Mouse (Mus musculus) left cerebral cortex, adult 11 months (tissue): Measurements from ENCODE around the gene Pithd1.
"Not testable (repeated sequence)": the region's sequence is repeated elsewhere in the genome, so short reads cannot be mapped to it uniquely, and the experiment has no call there.

Experiments used
- DNase-seq: peaks from one replicate; pipeline ENCODE4 v3.0.0; 2022; ENCODE audit warnings: low spot score

Gene Pithd1

DNA sequence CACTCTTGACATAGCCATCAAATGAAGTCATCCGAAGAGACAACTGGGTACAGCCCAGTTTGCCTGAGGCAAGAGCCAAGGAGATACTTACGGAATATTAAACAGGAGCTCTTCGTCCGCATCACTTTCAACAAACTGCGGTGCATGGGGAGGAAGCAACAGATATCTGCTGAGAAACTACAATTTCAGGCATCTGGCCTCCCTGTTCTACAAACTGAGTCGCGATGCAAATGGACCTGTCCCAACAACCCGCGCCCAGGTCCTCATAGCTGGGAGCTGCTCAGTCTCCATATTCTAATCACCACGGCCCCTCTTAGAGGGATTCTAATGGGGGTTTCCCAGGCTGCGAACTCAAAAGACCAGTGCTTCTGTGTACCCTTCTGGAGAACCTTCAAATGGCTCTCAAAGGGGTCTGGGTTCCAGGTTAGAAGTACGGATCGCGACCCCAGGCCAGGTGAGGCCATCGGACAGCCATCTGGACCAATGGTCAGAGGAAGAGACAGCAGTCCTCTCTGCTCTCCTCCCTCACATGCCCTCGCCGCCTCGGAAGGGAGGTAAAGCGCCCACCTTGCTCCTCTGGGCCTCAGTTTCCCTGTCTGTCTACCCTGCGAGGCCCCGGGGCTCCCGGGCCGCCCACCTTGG, 642 bp downstream of the Pithd1 start:
- DNase-seq: no peak

DNA sequence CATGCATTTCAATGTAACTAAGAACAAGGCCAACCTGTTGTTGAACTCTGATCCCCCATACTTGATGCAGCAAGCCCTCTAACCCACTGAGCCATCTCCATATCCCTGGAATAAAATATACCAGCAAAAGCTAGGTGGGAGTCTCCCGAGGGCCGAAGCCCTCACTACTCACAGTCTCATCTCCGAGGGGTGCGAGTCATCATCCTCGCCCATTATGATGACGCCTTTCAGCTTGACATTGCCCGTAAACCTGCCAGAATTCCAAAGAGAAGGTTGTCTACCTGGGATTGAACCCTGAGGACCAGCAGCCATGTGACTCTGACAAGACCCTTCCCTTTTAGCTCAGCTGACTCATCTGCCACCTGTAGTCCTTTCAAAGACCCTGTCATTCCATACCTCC, 1.3 kb downstream of the Pithd1 start:
- DNase-seq: no peak

DNA sequence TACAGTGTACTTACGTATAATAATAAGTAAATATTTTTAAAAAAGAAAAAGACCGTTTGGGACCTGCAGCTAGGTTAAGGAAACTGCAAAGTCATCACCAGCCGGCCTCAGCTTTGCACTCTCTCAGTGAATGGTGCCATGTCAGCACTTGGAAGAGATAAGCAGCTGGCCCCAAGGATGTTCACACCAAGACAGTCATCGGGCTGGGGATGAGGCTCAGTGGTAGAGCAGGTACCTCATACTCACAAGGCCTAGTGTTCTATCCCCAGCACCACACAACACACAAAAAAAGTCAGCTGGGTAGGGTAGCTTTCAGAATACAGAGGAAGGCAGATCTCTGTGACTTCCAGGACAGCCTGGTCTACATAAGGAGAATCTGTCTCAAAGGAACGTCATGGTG, 1.9 kb downstream of the Pithd1 start:
- DNase-seq: no peak

DNA sequence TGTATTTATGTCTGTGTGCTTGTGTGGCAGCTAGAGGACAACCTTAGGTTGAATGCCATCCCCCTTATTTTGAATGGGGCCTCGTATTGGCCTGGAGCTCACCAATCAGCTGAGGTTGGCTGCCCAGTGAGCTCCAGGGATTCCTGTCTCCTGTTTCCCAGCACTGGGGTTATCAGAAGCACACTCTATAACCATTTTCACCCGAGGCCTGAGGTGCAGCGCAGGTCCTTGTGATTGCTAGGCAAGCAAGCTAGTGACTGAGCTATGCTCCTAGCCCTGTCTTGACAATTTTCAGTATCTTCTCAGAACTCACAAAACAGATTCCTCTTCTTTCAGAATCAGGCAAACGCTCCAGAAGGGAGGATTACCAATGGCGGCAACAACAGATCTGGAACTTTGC, 2.5 kb downstream of the Pithd1 start:
- no peak for DNase-seq

DNA sequence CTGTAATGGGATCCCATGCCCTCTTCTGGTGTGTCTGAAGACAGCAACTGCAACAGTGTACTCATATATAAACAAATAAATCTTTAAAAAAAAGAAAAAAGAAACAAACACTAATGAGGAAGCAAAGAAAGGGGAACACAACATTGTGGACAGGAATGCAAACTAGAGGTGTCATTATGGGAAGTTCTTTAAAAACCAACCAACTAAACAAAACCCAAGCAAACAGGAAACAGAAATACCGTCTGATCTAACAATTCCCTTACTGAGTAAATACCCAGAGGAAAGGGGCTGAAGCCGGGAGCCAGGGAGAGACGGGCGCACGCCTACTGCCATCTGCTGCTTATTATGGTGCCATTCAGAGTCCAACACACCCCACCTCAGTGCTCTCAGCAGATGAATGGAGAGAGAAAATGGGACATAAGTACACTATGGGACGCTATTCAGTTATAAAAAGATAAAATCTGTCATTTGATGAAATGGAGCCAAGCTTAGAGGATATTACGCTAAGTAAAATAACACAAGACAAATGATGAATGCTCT, 5.5 kb downstream of the Pithd1 start:
- DNase-seq: no peak

DNA sequence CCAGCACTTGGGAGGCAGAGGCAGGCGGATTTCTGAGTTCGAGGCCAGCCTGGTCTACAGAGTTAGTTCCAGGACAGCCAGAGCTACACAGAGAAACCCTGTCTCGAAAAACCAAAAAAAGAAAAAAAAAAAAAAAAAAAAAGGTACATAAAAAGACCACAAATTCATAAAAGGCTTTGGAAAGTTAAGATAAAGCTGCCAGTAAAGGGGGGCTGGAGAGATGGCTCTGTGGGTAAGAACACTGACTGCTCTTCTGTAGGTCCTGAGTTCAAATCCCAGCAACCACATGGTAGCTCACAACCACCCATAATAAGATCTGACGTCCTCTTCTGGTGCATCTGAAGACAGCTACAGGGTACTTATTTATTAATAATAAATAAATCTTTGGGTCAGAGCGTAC, 6.8 kb downstream of the Pithd1 start:
- not testable (repeated sequence) for DNase-seq

DNA sequence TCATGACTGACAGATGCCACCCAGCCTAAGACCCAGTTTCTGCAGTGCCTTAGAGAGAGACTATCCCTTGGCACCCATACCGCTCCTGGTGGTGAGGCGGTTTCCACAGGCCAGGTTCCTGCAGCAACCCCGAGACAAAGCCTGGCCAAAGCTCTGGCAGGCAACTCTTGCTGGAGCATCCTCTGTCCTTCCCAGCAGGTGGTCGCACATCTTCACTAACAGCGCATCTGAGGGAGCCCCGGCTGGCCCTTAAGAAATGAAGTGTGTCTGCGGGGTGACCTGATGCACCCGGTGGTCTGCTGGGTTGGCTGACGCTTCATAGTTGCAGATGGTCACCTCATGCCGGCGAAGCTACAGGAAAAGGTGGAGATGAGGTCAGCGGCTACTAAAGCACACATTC, 10.9 kb downstream of the Pithd1 start:
- no peak for DNase-seq

DNA sequence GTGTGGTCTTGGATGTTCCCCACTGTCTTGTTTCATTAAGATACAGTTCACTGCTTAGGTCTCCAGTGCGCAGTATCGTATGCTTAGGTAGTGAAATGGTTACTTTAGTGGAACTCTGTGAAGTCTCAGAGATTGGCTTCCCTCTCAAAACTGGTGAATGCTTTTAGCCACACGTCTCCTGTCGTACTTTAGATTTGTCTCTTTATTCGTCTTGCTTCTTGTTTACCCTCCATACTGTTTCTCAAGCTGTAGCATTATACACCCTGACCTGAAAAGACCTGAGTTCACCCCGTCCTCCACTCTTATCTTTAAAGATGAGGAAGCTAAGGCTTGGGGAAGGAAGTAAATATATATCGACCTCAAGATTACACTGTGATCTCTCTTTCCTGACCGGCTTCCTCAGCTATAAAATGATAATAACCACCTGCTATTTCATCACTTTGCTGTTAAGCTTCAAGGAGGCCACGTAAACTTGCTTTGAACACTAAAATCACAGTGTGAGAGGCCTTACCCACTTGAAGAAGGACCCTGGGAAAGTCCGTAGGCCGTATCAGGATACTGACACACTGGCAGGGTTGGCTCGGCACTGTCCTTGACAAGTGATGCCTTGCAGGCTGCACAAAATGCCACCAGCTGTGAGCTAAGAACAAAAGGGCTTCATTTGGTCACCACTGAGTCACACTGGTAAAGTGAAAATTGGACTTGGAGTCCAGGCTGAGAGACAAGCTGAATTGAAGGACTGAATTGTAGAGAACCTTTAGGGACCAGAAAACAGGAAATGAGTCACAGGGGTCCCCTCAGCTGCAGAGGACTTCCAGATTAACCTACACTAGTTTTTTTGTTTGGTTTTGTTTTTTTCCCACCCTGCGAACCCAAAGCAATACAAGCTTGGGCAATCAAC, 13.9 kb downstream of the Pithd1 start:
- DNase-seq: no peak

DNA sequence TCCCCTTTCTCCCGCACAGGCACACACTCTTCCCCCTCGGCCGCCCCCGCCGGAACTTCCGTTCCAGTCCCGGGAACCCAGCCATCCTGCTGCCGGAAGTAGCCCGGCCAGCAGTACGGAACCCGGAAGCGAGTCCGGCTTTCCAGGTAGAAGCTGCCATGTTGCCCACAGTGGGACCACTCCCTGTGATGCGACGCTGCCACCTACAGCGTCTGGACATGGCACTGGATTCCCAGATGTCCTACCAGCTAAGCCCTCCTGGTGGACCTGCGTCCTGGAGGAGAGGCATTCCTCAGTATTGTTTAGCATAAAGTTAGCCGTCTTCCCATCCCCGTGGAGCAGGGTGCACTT, 14.5 kb downstream of the Pithd1 start, which contains the start of gene Lypla2:
Gene Lypla2, minus strand, starts transcription at position 71 of the 351 bp plus-strand sequence.
- peak; percentile 77 for DNase-seq

DNA sequence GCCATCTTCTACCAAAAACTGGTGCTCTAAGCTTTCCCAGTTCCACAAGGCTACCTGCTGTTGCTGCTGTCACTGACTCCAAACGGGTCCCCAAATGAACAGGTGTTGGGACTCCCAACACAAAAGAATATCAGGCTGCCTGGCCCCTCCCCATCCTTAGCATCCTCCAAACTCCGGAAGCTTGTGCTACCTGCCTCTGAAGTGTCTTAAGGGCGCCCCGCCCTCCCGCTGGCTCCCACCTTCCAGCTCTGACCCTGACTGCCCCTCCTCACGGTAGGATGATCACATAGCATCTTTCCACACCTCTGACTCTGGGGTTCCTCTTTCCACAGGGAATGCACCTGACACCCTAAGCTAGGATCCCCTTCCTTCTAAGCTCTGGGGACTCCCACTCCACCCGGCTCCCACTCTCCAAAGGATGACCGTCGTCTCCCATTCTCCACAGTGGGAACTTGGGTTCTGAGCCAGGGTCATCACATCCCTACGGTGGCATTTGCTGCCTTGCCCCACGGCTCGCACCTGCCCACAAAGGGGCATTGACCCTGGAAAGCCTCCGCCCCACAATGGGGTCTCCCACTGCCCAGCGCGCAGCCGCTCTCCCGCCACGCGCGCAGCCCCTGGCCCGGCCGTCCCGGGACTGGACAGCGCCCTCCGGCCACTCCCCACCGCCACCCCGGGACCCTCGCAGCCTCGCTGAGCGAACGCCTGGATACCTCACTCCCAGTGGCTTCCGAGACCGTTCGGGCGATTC, 15.1 kb downstream of the Pithd1 start:
- no peak for DNase-seq

DNA sequence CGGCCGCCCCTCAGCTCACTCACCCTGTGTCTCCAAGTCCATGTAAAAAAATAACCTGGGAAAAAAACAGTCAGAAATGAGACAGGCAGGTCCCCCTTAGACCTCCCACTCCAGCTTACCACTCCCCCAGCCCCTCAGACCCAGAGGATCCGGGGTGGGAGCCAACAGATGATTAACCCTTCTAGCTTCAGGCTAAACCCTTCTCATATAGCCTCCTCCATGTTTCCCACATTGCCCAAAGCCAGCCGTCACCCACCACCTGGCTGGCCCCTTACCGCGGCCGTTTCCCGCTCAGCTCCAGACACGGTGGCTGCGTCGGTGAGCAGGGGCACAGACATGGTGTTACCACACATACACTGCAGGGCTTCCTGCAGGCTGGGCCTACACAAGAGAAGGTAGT, 16.5 kb downstream of the Pithd1 start:
- DNase-seq: no peak

DNA sequence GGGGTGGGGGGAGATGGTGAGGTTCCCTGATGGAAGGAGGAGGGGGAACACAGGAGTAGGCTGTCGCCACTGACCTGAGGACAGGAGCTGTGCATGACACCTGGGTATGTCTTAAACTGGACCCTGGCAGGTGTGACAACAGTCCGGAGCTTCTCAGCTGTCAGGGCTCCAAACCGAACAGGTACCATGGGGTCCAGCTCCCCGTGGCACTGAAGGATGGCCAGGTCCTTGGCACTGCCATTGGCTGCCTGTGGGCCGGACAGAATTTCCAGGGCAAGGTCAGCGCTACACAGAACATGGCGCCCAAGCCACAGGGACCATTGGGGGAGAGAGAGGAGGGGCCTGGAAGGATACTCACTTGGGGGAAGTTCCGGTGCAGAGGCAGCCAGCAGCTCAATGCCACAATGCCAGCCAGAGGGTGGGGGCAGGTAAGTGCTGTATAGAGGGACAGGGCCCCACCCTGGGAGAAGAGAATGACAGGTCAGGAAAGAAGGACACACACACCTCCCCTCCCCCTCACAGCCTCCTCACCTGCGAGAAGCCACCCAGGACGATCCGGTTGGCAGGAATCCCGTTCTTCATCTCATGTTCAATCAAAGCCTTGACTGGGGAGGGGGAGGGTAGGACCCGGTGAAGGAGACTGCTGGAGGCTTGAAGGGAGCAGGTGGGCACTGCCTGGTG, 17.9 kb downstream of the Pithd1 start:
- no peak for DNase-seq

DNA sequence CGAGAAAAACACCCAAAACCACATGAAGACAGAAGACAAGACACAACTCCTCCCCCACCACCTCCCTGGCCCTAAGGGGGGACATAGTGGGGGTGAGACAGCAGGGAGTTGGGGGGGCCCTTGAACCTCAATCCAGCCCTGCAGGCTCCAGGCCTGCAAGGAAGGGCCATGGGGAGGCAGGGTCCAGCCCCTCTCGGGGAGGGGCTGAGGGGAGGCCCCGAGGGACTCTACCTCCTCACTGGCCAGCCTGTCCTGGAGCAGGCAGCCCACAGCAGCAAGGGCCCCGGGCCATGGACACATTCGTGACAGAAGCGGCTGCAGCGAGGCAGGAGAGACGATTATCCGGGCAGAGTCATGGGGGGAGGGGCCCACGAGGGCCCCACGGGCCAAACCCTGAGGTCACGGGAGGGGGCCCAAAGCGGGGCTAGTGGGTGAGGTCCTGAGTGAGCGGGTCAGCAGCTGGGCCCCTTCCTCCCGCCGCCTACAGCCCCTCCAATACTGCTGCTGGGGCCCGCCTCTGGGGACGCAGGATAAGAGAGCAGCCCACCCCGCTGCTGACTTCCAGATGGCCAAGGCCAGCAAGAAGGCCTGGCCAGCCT, 18.7 kb downstream of the Pithd1 start:
- no peak for DNase-seq

DNA sequence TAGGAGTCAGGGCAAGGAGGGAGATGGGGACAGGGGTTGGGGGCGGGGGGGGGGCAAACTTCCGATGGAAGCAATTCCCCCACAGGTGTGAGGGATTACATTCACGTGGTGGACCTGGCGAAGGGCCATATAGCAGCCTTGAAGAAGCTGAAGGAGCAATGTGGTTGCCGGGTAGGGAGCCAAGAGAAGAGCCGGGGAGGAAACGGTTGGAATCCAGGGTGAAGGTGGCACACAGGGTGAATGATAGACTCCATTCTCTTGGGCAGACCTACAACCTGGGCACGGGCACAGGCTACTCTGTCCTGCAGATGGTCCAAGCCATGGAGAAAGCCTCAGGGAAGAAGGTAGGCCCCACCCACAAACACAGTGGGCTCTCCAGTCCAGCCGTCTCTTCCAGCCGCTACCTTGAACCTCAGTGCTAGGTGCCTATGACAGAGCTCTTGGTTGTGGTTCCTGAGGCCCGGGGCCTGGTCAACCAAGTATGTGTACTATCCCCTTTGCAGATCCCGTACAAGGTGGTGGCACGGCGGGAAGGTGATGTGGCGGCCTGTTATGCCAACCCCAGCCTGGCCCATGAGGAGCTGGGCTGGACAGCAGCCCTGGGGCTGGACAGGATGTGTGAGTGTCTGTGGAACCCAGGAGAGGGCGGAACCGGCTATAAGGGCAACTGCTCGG, 19.8 kb downstream of the Pithd1 start:
- DNase-seq: no peak

DNA sequence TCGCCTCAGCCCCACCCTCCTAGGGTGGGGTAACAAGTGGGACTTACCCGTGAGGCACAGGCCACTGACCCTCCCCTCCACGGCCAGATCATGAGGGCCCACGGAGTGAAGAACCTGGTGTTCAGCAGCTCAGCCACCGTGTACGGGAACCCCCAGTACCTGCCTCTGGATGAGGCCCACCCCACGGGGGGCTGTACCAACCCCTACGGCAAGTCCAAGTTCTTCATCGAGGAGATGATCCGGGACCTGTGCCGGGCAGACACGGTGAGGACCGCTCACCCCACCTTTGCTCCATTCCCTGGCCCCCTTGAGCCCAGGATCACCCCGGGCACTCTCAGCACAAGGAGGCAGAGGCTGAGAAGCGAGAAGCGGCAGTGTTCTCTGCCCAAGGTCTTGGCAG, 20.8 kb downstream of the Pithd1 start:
- no peak for DNase-seq

DNA sequence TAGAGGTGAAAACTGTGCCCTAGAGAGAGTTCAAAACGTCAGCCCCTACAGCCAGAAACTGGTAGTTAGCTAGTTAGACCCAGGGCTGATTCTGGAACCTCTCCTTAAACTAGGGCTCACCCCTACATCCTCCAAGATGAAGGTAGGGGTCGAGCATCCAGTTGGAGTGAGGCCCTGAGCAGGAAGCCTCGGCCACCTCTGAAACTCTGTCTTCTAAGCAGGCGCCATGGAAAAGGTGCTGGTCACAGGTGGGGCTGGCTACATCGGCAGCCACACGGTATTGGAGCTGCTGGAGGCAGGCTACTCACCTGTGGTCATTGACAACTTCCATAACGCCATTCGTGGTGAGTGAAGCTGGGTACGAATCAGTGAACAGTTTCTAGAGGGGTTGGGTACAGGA, 22.0 kb downstream of the Pithd1 start:
- no peak for DNase-seq

DNA sequence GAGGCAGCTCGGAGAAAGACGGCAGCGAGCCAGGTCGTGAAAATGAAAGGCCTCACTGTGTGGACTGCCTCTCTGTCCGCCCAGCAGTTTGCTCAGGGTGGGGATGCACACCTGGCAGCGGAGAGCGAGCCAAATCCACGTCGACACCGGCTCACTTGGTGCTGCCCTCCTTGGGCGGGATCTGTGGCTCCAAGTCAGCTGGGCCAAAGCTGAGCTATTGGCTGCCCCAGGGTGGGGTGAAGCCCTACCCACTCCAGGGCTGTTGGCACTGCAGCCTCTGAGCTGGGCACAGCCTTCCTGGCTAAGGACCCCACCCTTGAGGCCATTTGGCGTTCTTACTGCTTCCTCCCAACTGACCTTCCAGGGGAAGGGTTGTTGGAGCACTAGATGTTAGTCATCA, 22.6 kb downstream of the Pithd1 start:
- no peak for DNase-seq

DNA sequence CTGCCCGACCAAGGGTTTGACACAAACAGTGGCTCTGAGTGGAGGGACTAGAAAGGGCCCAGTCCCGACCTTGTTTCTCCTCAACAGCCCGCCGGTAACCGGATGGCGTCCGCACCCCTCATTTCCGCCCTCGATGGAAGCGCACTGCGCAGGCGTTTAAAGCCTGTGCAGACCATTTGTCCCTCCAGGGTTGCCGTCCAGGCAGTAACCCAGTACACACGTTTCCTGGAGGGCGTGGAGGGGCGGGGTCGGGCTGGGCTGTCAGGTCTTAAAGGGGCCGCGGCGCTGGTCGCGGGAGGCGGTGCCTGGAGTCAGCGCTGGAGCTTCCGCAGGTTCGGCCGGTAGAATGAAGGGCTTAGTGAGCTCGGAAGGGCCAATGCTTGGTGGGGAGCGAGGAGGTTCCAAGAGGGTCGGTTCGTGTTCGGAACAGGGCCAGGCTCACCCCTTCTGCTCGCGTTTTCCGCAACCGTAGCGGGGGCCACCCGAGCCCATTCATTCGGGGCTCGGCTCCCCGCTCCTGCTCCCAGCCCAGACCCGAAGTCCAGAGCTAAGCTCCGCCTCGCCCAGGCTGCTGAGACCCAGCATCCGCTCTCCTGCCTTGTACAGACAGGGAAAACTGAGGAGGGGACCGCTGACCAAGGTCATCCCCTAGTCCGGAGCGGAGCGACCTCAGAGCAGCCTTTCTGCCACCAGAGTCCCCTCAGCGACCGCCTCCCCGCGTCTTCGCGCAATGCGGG, 23.4 kb downstream of the Pithd1 start, which contains the start of gene Gale:
Gene Gale, plus strand, starts transcription at position 271 of the 737 bp plus-strand sequence.
- DNase-seq: peak; percentile 88

DNA sequence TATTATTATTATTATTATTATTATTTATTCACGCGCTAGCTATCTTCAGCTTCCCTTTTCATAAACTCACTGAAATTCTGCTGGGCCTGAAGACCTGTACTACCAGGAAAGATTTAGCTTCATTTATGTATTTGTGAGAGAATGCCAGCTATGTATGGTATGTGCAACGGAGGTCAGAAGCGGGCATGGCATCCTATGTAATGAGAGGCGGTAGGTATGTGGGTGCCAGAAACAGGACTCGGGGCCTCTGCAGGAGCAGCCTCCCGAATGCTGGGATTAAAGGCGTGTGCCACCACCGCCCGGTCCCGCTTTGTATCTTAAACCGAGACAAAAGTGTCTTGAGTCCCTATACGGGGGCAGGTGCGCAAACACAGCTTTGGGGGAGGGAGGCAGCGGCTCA, 24.1 kb downstream of the Pithd1 start:
- DNase-seq: no peak

DNA sequence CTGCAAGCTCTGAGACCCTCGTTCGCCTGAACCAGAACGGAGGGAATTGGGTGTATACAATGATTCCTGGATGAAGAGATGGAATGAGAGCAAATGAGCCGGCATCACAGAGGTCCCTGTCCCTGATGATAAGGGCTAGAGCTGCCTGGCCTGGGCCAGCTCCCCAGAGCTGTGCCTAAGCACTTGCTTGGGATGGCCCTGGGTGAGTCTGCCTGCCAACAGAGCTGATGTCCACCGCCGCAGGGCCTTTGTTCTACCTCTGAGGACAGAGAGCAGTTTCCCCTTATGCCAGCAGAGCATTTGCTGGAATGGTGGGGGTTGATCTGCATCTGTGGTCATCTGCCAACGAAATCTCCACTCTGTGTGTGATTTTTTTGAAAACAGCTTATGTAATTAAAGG, 24.9 kb downstream of the Pithd1 start:
- DNase-seq: no peak
